Mouse (Mus musculus): ENCODE data around the gene Rfk. TPM values are rescaled to one million over a fixed set of nuclear protein-coding genes. Genes with fewer than 3 reads are reported as not detected.
A peak's percentile ranks its signal among the peaks of the same experiment; 100 is the strongest.

Gene Rfk
- polyA plus RNA-seq, 1 experiment from 2014 or later = 59.9 TPM

DNA sequence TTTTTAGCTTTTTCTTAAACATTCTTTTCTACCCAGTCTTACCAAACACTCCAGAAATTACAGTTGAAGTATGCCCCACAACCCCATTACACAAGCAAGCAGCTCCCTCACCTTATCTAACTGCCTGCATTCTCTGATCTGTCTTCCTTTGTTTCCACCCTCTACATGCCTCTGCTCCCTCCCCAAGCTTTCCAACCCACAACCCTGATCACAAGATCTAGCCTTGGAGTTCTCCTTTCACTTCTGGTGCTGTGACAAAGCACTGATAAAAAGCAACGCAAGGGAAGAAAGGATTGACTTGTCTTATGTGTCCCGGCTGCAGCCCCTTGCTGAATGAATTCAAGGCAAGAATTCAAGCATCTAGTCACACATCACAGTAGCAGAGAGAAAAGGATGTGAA, 32.7 kb upstream of the Rfk start:
- Histone ChIP-seq H3K4me1 (ENCODE audit: insufficient read depth) (peaks cover 18% of the 10 kb centered on the region), H3K36me3 (replicated peaks; ENCODE audit: insufficient read depth, low read length) (no peaks in the 10 kb centered on the region), H3K4me3 (ENCODE audit: low read depth, low read length) (no peak overlapping the region), H3K9ac (replicated peaks) (no peak overlapping the region), H3K9me3 (ENCODE audit: low read length) (no peaks in the 10 kb centered on the region), H3K4me2 (ENCODE audit: low read depth, low read length) (no peak overlapping the region), H3K27ac (ENCODE audit: low read depth) (peak overlapping the region; percentile 3; the same call in 1 of the 2 replicates), H3K27me3 (ENCODE audit: insufficient read depth, low read length) (no peaks in the 10 kb centered on the region)
- no peak for DNase-seq
- TF ChIP-seq EP300 (IDR thresholded peaks at IDR 0.05; ENCODE audit: low read depth) (peak; percentile 62), CTCF (IDR thresholded peaks at IDR 0.05; ENCODE audit: low read depth) (no peak)
- 39% methylated on average over 2 of the region's 2 CpGs for WGBS (ENCODE audit: insufficient replicate concordance)
- ATAC-seq = no peak

DNA sequence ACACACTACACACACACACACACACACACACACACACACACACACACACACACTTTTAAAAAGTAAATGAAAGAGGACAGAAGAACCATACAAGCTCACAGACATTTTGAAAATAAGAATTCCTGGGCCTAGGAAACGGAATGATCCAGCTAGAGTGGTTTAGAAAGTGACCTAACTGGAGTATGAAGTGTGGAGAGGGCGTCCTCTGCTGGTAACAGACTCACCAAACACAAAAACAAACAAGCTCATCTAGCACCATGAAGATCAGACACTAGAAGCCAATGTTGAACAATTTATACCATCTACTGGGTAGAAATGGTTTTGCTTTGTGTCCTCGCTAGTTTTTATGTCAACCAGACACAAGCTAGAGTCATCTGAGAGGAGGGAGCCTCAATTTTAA, 29.1 kb upstream of the Rfk start:
- Histone ChIP-seq H3K4me2 (ENCODE audit: low read depth, low read length) (no peak overlapping the region), H3K4me1 (ENCODE audit: insufficient read depth) (peaks cover 3% of the 10 kb centered on the region), H3K9me3 (ENCODE audit: low read length) (no peaks in the 10 kb centered on the region), H3K27ac (ENCODE audit: low read depth) (no peak overlapping the region), H3K4me3 (ENCODE audit: low read depth, low read length) (no peak overlapping the region), H3K36me3 (replicated peaks; ENCODE audit: insufficient read depth, low read length) (no peaks in the 10 kb centered on the region), H3K9ac (replicated peaks) (no peak overlapping the region), H3K27me3 (ENCODE audit: insufficient read depth, low read length) (no peaks in the 10 kb centered on the region)
- peak; percentile 95 for TF ChIP-seq CTCF (IDR thresholded peaks at IDR 0.05; ENCODE audit: low read depth)
- TF ChIP-seq EP300 (IDR thresholded peaks at IDR 0.05; ENCODE audit: low read depth) = no peak
- DNase-seq = peak; percentile 66
- peak; percentile 62 for ATAC-seq
- 25% methylated on average over 3 of the region's 3 CpGs for WGBS (ENCODE audit: insufficient replicate concordance)

DNA sequence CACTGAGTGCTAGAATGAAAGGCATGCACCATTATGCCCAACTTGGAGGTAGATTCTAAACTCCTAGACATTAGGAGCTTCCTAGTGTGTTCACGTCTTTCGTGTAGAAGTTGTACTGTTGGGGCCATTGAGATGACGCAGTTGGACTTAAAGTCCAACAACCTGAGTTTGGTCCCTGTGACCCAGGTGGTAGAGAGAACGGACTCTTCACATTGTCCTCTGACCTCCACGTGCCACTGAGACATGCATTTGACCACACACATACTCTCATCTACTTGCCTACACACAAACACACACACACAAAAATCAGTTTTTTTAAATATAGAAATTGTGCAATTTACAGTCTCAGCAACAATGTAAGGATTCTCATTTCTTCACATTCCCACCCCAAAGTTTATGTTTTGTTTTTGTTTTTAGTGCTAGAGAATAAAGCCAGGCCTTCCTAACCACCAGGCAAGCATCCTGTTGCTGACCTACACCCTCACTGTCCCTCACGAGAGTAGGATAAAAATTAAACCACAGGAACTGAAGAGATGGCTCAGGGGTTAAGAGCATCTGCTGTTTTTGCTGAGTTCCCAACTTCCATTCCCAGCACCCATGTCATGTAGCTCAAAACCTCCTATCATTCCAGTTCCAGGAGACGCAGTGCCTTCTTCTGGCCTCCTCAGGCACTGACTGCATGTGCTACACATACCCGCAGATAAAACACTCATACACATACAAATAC, 27.3 kb upstream of the Rfk start:
- no peaks in the 10 kb centered on the region for H3K4me1 ChIP-seq (ENCODE audit: insufficient read depth)
- no peaks in the 10 kb centered on the region for H3K36me3 ChIP-seq (replicated peaks; ENCODE audit: insufficient read depth, low read length)
- no peak for DNase-seq
- 82% methylated on average over 8 of the region's 8 CpGs for WGBS (ENCODE audit: insufficient replicate concordance)
- ATAC-seq = no peak
- H3K4me2 ChIP-seq (ENCODE audit: low read depth, low read length) = no peak overlapping the region
- no peak for TF ChIP-seq EP300 (IDR thresholded peaks at IDR 0.05; ENCODE audit: low read depth)
- TF ChIP-seq CTCF (IDR thresholded peaks at IDR 0.05; ENCODE audit: low read depth) = no peak
- H3K27ac ChIP-seq (ENCODE audit: low read depth) = no peak overlapping the region
- H3K9ac ChIP-seq (replicated peaks) = no peak overlapping the region
- H3K4me3 ChIP-seq (ENCODE audit: low read depth, low read length) = no peak overlapping the region
- H3K9me3 ChIP-seq (ENCODE audit: low read length) = no peaks in the 10 kb centered on the region
- no peaks in the 10 kb centered on the region for H3K27me3 ChIP-seq (ENCODE audit: insufficient read depth, low read length)

DNA sequence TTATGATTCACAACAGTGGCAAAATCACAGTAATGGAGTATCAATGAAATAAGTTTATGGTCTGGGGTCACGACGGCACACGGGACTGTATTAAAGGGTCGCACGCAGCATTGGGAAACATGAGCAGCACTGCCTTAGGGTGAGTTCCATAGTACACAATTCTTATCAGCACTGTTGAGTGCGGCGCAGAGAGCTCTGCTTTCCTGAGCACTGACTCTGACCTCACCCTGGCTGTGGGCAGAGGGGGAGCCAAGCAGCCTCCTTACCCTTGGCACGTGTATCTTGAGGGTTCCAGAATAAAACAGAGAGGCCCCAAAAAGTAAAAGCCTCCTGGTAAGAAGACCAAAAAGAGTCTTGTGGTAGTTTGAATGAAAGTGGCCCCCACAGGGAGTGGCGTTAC, 25.3 kb upstream of the Rfk start:
- DNase-seq (no peak), ATAC-seq (no peak)
- Histone ChIP-seq H3K4me2 (ENCODE audit: low read depth, low read length) (no peak overlapping the region), H3K4me3 (ENCODE audit: low read depth, low read length) (no peak overlapping the region), H3K27ac (ENCODE audit: low read depth) (no peak overlapping the region), H3K27me3 (ENCODE audit: insufficient read depth, low read length) (no peaks in the 10 kb centered on the region), H3K36me3 (replicated peaks; ENCODE audit: insufficient read depth, low read length) (no peaks in the 10 kb centered on the region), H3K4me1 (ENCODE audit: insufficient read depth) (no peaks in the 10 kb centered on the region), H3K9me3 (ENCODE audit: low read length) (no peaks in the 10 kb centered on the region), H3K9ac (replicated peaks) (no peak overlapping the region)
- TF ChIP-seq EP300 (IDR thresholded peaks at IDR 0.05; ENCODE audit: low read depth) = no peak
- no peak for TF ChIP-seq CTCF (IDR thresholded peaks at IDR 0.05; ENCODE audit: low read depth)
- 60% methylated on average over 9 of the region's 9 CpGs for WGBS (ENCODE audit: insufficient replicate concordance)

DNA sequence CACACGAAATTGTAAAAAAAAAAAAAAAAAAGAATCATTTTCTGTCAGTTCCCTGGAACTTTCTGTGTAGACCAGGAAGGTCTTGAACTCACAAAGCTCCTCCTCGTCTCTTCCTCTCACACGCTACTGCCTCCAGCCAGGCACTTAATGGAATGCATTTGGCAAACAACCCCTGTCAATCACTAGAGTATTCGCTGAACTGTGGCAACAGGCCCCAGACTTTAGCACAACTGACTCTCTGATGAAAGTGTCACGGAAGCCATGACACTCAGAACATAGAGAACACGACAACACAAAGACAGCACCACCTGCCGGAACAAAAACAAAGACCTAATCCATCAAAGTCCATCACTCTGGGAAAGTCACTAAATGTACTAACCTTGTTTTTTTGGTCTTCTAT, 24.3 kb upstream of the Rfk start:
- Histone ChIP-seq H3K4me3 (ENCODE audit: low read depth, low read length) (no peak overlapping the region), H3K9me3 (ENCODE audit: low read length) (no peaks in the 10 kb centered on the region), H3K27ac (ENCODE audit: low read depth) (no peak overlapping the region), H3K4me2 (ENCODE audit: low read depth, low read length) (no peak overlapping the region), H3K9ac (replicated peaks) (no peak overlapping the region), H3K4me1 (ENCODE audit: insufficient read depth) (no peaks in the 10 kb centered on the region), H3K36me3 (replicated peaks; ENCODE audit: insufficient read depth, low read length) (no peaks in the 10 kb centered on the region), H3K27me3 (ENCODE audit: insufficient read depth, low read length) (no peaks in the 10 kb centered on the region)
- ATAC-seq = peak; percentile 48
- DNase-seq = no peak
- TF ChIP-seq EP300 (IDR thresholded peaks at IDR 0.05; ENCODE audit: low read depth) = no peak
- no peak for TF ChIP-seq CTCF (IDR thresholded peaks at IDR 0.05; ENCODE audit: low read depth)
- WGBS (ENCODE audit: insufficient replicate concordance) = 60% methylated on average over 7 of the region's 7 CpGs

DNA sequence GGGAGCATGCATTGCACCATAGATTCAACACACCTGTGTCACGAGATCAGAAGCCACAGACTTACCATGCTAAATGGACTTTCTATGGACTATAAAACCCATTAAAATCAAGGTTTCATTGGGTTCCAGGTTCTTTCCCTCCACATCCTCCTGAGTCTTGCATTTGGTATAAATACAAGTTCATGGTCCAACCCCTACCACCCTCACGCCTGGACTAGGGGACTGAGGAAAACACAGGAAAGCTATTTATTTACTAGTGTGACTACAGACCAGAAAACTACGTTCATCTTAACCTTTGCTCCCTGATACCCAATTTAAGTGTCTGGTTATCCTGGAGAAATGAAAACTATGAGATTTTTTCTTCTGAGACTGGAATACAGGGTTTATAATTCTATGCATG, 21.1 kb upstream of the Rfk start, which contains the start of gene Gcnt1:
Gene Gcnt1 (minus strand): TSS at position 144 of the 400 bp plus-strand sequence.
- no peaks in the 10 kb centered on the region for H3K4me1 ChIP-seq (ENCODE audit: insufficient read depth)
- ATAC-seq = no peak
- no peaks in the 10 kb centered on the region for H3K9me3 ChIP-seq (ENCODE audit: low read length)
- H3K9ac ChIP-seq (replicated peaks) = no peak within 1 kb of the TSS
- no peak within 1 kb of the TSS for H3K27ac ChIP-seq (ENCODE audit: low read depth)
- H3K36me3 ChIP-seq (replicated peaks; ENCODE audit: insufficient read depth, low read length) = no peaks in the 10 kb centered on the region
- no peak within 1 kb of the TSS for H3K4me2 ChIP-seq (ENCODE audit: low read depth, low read length)
- no peak for DNase-seq
- H3K4me3 ChIP-seq (ENCODE audit: low read depth, low read length) = no peak within 1 kb of the TSS
- no peaks in the 10 kb centered on the region for H3K27me3 ChIP-seq (ENCODE audit: insufficient read depth, low read length)
- 65% methylated on average over 3 of the region's 3 CpGs for WGBS (ENCODE audit: insufficient replicate concordance)
- TF ChIP-seq CTCF (IDR thresholded peaks at IDR 0.05; ENCODE audit: low read depth) (no peak), EP300 (IDR thresholded peaks at IDR 0.05; ENCODE audit: low read depth) (no peak)

Measured in liver, postnatal 0 days (tissue).